Mouse (Mus musculus): ENCODE measurements around the gene Snrpf. TPM values are rescaled to one million over a fixed set of nuclear protein-coding genes. Genes with fewer than 3 reads are reported as not detected.
A peak's percentile ranks its signal among the peaks of the same experiment; 100 is the strongest.

Snrpf gene
- polyA plus RNA-seq, 1 experiment from 2014 or later, result 84.7 TPM

- Histone ChIP-seq H3K9ac (no peak overlapping the region), H3K9me3 (no peaks in the 10 kb centered on the region), H3K4me2 (no peak overlapping the region), H3K27me3 (peaks cover 11% of the 10 kb centered on the region), H3K27ac (no peak overlapping the region), H3K4me3 (no peak overlapping the region), H3K36me3 (no peaks in the 10 kb centered on the region), H3K4me1 (replicated peaks) (peaks cover 13% of the 10 kb centered on the region)
- WGBS, result 33% methylated on average over 4 of the region's 4 CpGs
- no peak for ATAC-seq (ENCODE audit: low FRiP score)
Measured at GRCm38 (mm10) chr10:93542356-93542755, 47.1 kb downstream of the Snrpf start.

- Histone ChIP-seq H3K4me2 (no peak overlapping the region), H3K27me3 (peaks cover 12% of the 10 kb centered on the region), H3K9ac (no peak overlapping the region), H3K4me3 (no peak overlapping the region), H3K4me1 (replicated peaks) (peaks cover 13% of the 10 kb centered on the region), H3K9me3 (no peaks in the 10 kb centered on the region), H3K36me3 (no peaks in the 10 kb centered on the region), H3K27ac (no peak overlapping the region)
- 100% methylated on average over 1 of the region's 1 CpGs for WGBS
- no peak for ATAC-seq (ENCODE audit: low FRiP score)
Measured at GRCm38 (mm10) chr10:93541585-93541984, 47.9 kb downstream of the Snrpf start.

GRCm38 (mm10) chr10:93540431-93541210 is 48.9 kb downstream of the Snrpf start, which contains the start of gene Ccdc38:
Gene Ccdc38, plus strand, starts transcription at chr10:93540632.
- Histone ChIP-seq H3K9ac (peak within 1 kb of the TSS; percentile 62), H3K27ac (no peak within 1 kb of the TSS), H3K27me3 (peaks cover 18% of the 10 kb centered on the region), H3K36me3 (no peaks in the 10 kb centered on the region), H3K4me2 (peak within 1 kb of the TSS; percentile 72), H3K9me3 (no peaks in the 10 kb centered on the region), H3K4me1 (replicated peaks) (peaks cover 13% of the 10 kb centered on the region), H3K4me3 (peak within 1 kb of the TSS; percentile 38)
- no peak for ATAC-seq (ENCODE audit: low FRiP score)
- WGBS, result 73% methylated on average over 17 of the region's 17 CpGs

- Histone ChIP-seq H3K9me3 (no peaks in the 10 kb centered on the region), H3K4me1 (replicated peaks) (peaks cover 13% of the 10 kb centered on the region)
Measured at GRCm38 (mm10) chr10:93539775-93540430, 49.6 kb downstream of the Snrpf start, which contains the start of gene Amdhd1. Gene Amdhd1, minus strand, starts transcription at chr10:93540033.

GRCm38 (mm10) chr10:93538818-93539217 is 50.7 kb downstream of the Snrpf start:
- H3K36me3 ChIP-seq, result no peaks in the 10 kb centered on the region
- no peak overlapping the region for H3K9ac ChIP-seq
- H3K9me3 ChIP-seq, result no peaks in the 10 kb centered on the region
- ATAC-seq (ENCODE audit: low FRiP score), result no peak
- no peak overlapping the region for H3K27ac ChIP-seq
- 62% methylated on average over 6 of the region's 6 CpGs for WGBS
- H3K27me3 ChIP-seq, result peaks cover 31% of the 10 kb centered on the region
- H3K4me3 ChIP-seq, result no peak overlapping the region
- peaks cover 18% of the 10 kb centered on the region for H3K4me1 ChIP-seq (replicated peaks)
- no peak overlapping the region for H3K4me2 ChIP-seq

More at GRCm38 (mm10) chr10:93539775-93540430, 49.6 kb downstream of the Snrpf start, which contains the start of gene Amdhd1:
- Histone ChIP-seq H3K27ac (no peak within 1 kb of the TSS), H3K9ac (peak within 1 kb of the TSS; percentile 62), H3K36me3 (no peaks in the 10 kb centered on the region), H3K27me3 (peaks cover 25% of the 10 kb centered on the region), H3K4me2 (peak within 1 kb of the TSS; percentile 72), H3K4me3 (peak within 1 kb of the TSS; percentile 38)
- 4% methylated on average over 35 of the region's 35 CpGs for WGBS
- ATAC-seq (ENCODE audit: low FRiP score), result peak; percentile 93

- peaks cover 31% of the 10 kb centered on the region for H3K27me3 ChIP-seq
- ATAC-seq (ENCODE audit: low FRiP score), result no peak
- WGBS, result 84% methylated on average over 2 of the region's 2 CpGs
- H3K27ac ChIP-seq, result no peak overlapping the region
- no peak overlapping the region for H3K9ac ChIP-seq
- H3K4me1 ChIP-seq (replicated peaks), result peaks cover 18% of the 10 kb centered on the region
- no peaks in the 10 kb centered on the region for H3K36me3 ChIP-seq
- H3K4me2 ChIP-seq, result no peak overlapping the region
- no peaks in the 10 kb centered on the region for H3K9me3 ChIP-seq
- H3K4me3 ChIP-seq, result no peak overlapping the region
Measured at GRCm38 (mm10) chr10:93538287-93538686, 51.2 kb downstream of the Snrpf start.

Other genes starting within 250 kb of the Snrpf start
- 98.4 and 101 TPM in 2 replicates for gene Lta4h, start 136.3 kb downstream of the Snrpf start, polyA plus RNA-seq (2015; fragmentation: Nextera tagmentation; extraction: Ambion mirVana)
- not detected in 2 replicates for gene Hal, start 100.9 kb downstream of the Snrpf start, polyA plus RNA-seq (2015; fragmentation: Nextera tagmentation; extraction: Ambion mirVana)
- gene Amdhd1, start 49.7 kb downstream of the Snrpf start, polyA plus RNA-seq (2015; fragmentation: Nextera tagmentation; extraction: Ambion mirVana), result 0.08 and 0.09 TPM in 2 replicates
- 0.27 TPM in 2 replicates for gene Ccdc38, start 49.1 kb downstream of the Snrpf start, polyA plus RNA-seq (2015; fragmentation: Nextera tagmentation; extraction: Ambion mirVana)
- 1.2 and 2.2 TPM in 2 replicates for gene Ntn4, start 51.0 kb upstream of the Snrpf start, polyA plus RNA-seq (2015; fragmentation: Nextera tagmentation; extraction: Ambion mirVana)
- gene Usp44, start 241.8 kb upstream of the Snrpf start, polyA plus RNA-seq (2015; fragmentation: Nextera tagmentation; extraction: Ambion mirVana), result 0.68 and 0.91 TPM in 2 replicates